30 mouse cellular contexts compared by ENCODE assay signal in the genomic region with DNA sequence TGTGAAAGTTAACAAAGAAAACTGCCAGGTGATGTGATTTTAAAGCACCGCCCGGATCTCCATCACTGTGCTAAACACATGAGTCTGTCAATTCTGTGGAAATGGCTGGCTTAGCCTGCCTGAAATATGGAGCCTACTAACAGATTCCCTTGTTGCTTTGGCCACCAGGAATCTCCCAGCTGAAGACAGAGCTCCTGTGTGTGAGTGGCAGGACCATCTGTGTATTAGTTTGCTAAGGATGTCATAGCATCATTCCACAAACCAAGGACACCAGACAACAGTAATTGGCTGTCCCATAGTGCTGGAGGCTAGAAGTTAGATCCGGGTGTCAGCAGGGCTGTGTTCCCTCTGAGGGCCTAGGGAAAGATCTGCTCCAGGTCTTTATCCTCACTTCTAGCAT.
"Had no signal": no experiment of that assay in that cellular context is flagged by ENCODE, and none has a peak within 500 bp of the region (broad histone marks: within the 10 kb centered on the region; RNA-seq: fewer than 3 reads in every experiment).

No protein-coding gene starts in this region.

- DNase-seq: heart, postnatal 10 days; heart, postnatal 14 days; heart, postnatal 36 days; heart, postnatal 4 days; kidney, adult 11 months; kidney, adult 18-20 months; kidney, adult 2 months; kidney, adult 8-10 months; kidney, adult 9 months; kidney, postnatal 10 days; kidney, postnatal 14 days; kidney, postnatal 25 days; kidney, postnatal 36 days; kidney, postnatal 4 days; layer of hippocampus, adult 9-11 months; layer of hippocampus, postnatal 36 days had no signal

- H3K4me3 ChIP-seq: heart, embryonic 10.5 days; heart, embryonic 12.5 days; heart, embryonic 13.5 days; heart, embryonic 15.5 days; hindbrain, embryonic 10.5 days; hindbrain, embryonic 12.5 days; hindbrain, embryonic 13.5 days; hindbrain, embryonic 15.5 days; intestine, embryonic 15.5 days; kidney, embryonic 15.5 days; layer of hippocampus, adult 2 months; left cerebral cortex, adult 2 months had no signal

- H3K36me3 ChIP-seq: heart, embryonic 10.5 days; heart, embryonic 12.5 days; heart, embryonic 13.5 days; heart, embryonic 15.5 days; hindbrain, embryonic 10.5 days; hindbrain, embryonic 12.5 days; hindbrain, embryonic 13.5 days; hindbrain, embryonic 15.5 days; intestine, embryonic 15.5 days; kidney, embryonic 15.5 days had no signal

- H3K4me2 ChIP-seq: heart, embryonic 11.5 days; heart, embryonic 12.5 days; heart, embryonic 13.5 days; heart, embryonic 15.5 days; hindbrain, embryonic 12.5 days; hindbrain, embryonic 13.5 days; hindbrain, embryonic 14.5 days; hindbrain, embryonic 15.5 days; intestine, embryonic 15.5 days; kidney, embryonic 15.5 days had no signal

- H3K27me3 ChIP-seq: heart, embryonic 13.5 days; heart, embryonic 15.5 days; hindbrain, embryonic 12.5 days; hindbrain, embryonic 13.5 days; hindbrain, embryonic 15.5 days; intestine, embryonic 15.5 days; kidney, embryonic 15.5 days had no signal
